7 mouse cellular contexts compared by ENCODE assay signal in genomic region chr16:40739015-40739414, GRCm38 (mm10).
DNase-seq lines count a peak whose midpoint lies in the region; ATAC-seq and TF ChIP-seq lines count a peak whose summit lies in the region.

No protein-coding gene starts in this region.

- WGBS in midbrain, postnatal 0 days: 32% methylated on average over 6 of the region's 6 CpGs

- no peak overlapping the region for H3K4me2 ChIP-seq in midbrain, postnatal 0 days (ENCODE audit: low read depth, low read length, poor library complexity, severe bottlenecking)

- no peaks in the 10 kb centered on the region for H3K9me3 ChIP-seq in E14TG2a.4 (ENCODE audit: low read length)
- H3K9me3 ChIP-seq in midbrain, postnatal 0 days (ENCODE audit: low read length): no peaks in the 10 kb centered on the region

- no peak overlapping the region for H3K9ac ChIP-seq in midbrain, postnatal 0 days (replicated peaks; ENCODE audit: low read length, poor library complexity, severe bottlenecking)

- TF ChIP-seq CTCF in E14TG2a.4 (conservative IDR thresholded peaks at IDR 0.05; ENCODE audit: low read length): peak; percentile 62
- TF ChIP-seq CTCF in midbrain, postnatal 0 days (IDR thresholded peaks at IDR 0.05): peak; percentile 78

- H3K36me3 ChIP-seq in E14TG2a.4 (ENCODE audit: insufficient read depth, low read length): no peaks in the 10 kb centered on the region
- no peaks in the 10 kb centered on the region for H3K36me3 ChIP-seq in midbrain, postnatal 0 days (ENCODE audit: insufficient read depth, low read length)

- no peaks in the 10 kb centered on the region for H3K27me3 ChIP-seq in E14TG2a.4 (ENCODE audit: insufficient read depth, low read length)
- no peaks in the 10 kb centered on the region for H3K27me3 ChIP-seq in midbrain, postnatal 0 days (ENCODE audit: insufficient read depth, low read length)

- H3K4me3 ChIP-seq in E14TG2a.4 (replicated peaks; ENCODE audit: low read length): no peak overlapping the region
- H3K4me3 ChIP-seq in midbrain, postnatal 0 days (ENCODE audit: low read depth, low read length): no peak overlapping the region

- DNase-seq in Muller cell, postnatal 12 days (ENCODE audit: inconsistent ontology term): peak; percentile 18
- peak; percentile 91 to 92 for DNase-seq in cerebellum, postnatal 10 days
- peak; percentile 77 for DNase-seq in gastrocnemius, postnatal 10 days
- DNase-seq in layer of hippocampus, postnatal 36 days: peak; percentile 41 to 52
- peak; percentile 85 for DNase-seq in midbrain, postnatal 0 days (ENCODE audit: low spot score)
- DNase-seq in yolk sac, embryonic 10.5 days (ENCODE audit: low spot score): peak; percentile 4

- H3K4me1 ChIP-seq in E14TG2a.4 (replicated peaks; ENCODE audit: low read depth, low read length): no peaks in the 10 kb centered on the region
- H3K4me1 ChIP-seq in midbrain, postnatal 0 days (ENCODE audit: insufficient read depth, low read length): no peaks in the 10 kb centered on the region

- H3K27ac ChIP-seq in midbrain, postnatal 0 days (ENCODE audit: low read depth, low read length): no peak overlapping the region

- ATAC-seq in midbrain, postnatal 0 days (ENCODE audit: low FRiP score): no peak

Comparison
In these comparisons a context has a peak if more than half of its experiments do, and no peak if none do; other contexts are left out.
1. DNase-seq: peak in every context shown above with its lines; median percentile 92 in cerebellum, postnatal 10 days; 85 in midbrain, postnatal 0 days; 77 in gastrocnemius, postnatal 10 days; 46 in layer of hippocampus, postnatal 36 days; 18 in Muller cell, postnatal 12 days; 4 in yolk sac, embryonic 10.5 days.